Mouse (Mus musculus) forebrain, embryonic 15.5 days (tissue): ENCODE measurements around the gene Olfr177. TPM values are rescaled to one million over a fixed set of nuclear protein-coding genes. Genes with fewer than 3 reads are reported as not detected.

ENCODE experiments used
- ATAC-seq: fragments of 200-750 bp; cut with Nextera tagmentation; replicated peaks from 2 replicates; pipeline ENCODE4 v1.8.0; 2017; ENCODE audit warnings: mild to moderate bottlenecking, moderate TSS enrichment, moderate library complexity
- H3K27ac ChIP-seq: fragments of 300-500 bp; sonication (generic); replicated peaks from 2 replicates; pipeline ENCODE4 v1.5.1; 2015; ENCODE audit warnings: mild to moderate bottlenecking, inconsistent platforms
- H3K27me3 ChIP-seq: fragments of 300-500 bp; sonication (generic); 2 replicates; pipeline ENCODE4 v1.6.1; 2015; ENCODE audit warnings: inconsistent platforms
- H3K36me3 ChIP-seq: fragments of 300-500 bp; sonication (generic); 2 replicates; pipeline ENCODE4 v1.6.1; 2015; ENCODE audit warnings: mild to moderate bottlenecking, inconsistent platforms
- H3K4me1 ChIP-seq: fragments of 300-500 bp; sonication (generic); 2 replicates; pipeline ENCODE4 v1.6.1; 2015; ENCODE audit warnings: inconsistent platforms
- H3K4me2 ChIP-seq: fragments of 300-500 bp; sonication (generic); replicated peaks from 2 replicates; pipeline ENCODE4 v1.6.1; 2015; ENCODE audit warnings: mild to moderate bottlenecking, inconsistent platforms
- H3K4me3 ChIP-seq: fragments of 300-500 bp; sonication (generic); 2 replicates; pipeline ENCODE4 v1.5.1; 2015; ENCODE audit warnings: mild to moderate bottlenecking, inconsistent platforms
- H3K9ac ChIP-seq: fragments of 300-500 bp; sonication (generic); replicated peaks from 2 replicates; pipeline ENCODE4 v1.6.1; 2015; ENCODE audit warnings: mild to moderate bottlenecking, inconsistent platforms
- H3K9me3 ChIP-seq: fragments of 300-500 bp; sonication (generic); 2 replicates; pipeline ENCODE4 v1.6.1; 2016; ENCODE audit warnings: inconsistent platforms
- WGBS: fragments of 180-500 bp; shearing (Covaris S2); methylation state at CpG from one replicate; pipeline ENCODE4 v1.1.7; 2015; ENCODE audit warnings: mixed read lengths; 5-methylcytosine and 5-hydroxymethylcytosine counted together
- polyA plus RNA-seq: library from polyadenylated mRNA; unstranded; fragments of >200 nt; fragmentation: Nextera tagmentation; extraction: Ambion mirVana; gene quantifications from 2 replicates; pipeline ENCODE4 v1.2.1, GENCODE M21; 2015

Olfr177 gene
- polyA plus RNA-seq: not detected in 2 replicates

- Histone ChIP-seq H3K4me1 (no peaks in the 10 kb centered on the region), H3K9ac (no peak within 1 kb of the TSS), H3K27ac (no peak within 1 kb of the TSS), H3K4me3 (no peak within 1 kb of the TSS), H3K4me2 (no peak within 1 kb of the TSS), H3K27me3 (no peaks in the 10 kb centered on the region), H3K36me3 (no peaks in the 10 kb centered on the region), H3K9me3 (no peaks in the 10 kb centered on the region)
- no peak for ATAC-seq
- WGBS: 57% methylated on average over 1 of the region's 1 CpGs
These were observed at the start of gene Olfr177 for GRCm38 (mm10) chr16:58874668-58875067. TSS of gene Olfr177 (minus strand) at chr16:58874768.

DNA sequence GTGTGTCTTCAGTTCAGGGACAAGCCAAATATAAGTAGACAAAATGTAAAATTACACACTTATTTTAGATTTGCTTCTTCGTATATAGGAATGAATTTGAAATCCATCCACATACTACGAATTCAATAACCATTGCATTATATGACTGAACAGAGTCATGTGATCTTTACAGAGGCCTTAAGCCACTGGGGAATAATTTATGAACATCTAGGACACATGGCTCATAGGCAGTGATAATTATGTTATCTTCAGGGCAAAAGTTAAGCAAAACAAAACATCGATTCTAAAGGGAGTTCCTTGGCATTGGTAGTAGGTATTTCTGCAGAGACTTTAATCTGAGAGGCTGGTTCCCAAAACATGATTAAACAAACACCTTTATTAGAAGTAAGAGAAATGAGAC, 17.4 kb upstream of the Olfr177 start, which contains the start of gene Olfr178:
Olfr178 (minus strand) TSS at position 101 of the 400 bp plus-strand sequence.
- H3K9ac ChIP-seq: no peak within 1 kb of the TSS
- no peaks in the 10 kb centered on the region for H3K27me3 ChIP-seq
- no peaks in the 10 kb centered on the region for H3K4me1 ChIP-seq
- no peaks in the 10 kb centered on the region for H3K36me3 ChIP-seq
- 96% methylated on average over 3 of the region's 3 CpGs for WGBS
- ATAC-seq: no peak
- no peaks in the 10 kb centered on the region for H3K9me3 ChIP-seq
- H3K4me3 ChIP-seq: no peak within 1 kb of the TSS
- no peak within 1 kb of the TSS for H3K27ac ChIP-seq
- no peak within 1 kb of the TSS for H3K4me2 ChIP-seq

GRCm38 (mm10) chr16:58884416-58884815, 9.8 kb upstream of the Olfr177 start:
- no peak for ATAC-seq
- no peaks in the 10 kb centered on the region for H3K27me3 ChIP-seq
- no peak overlapping the region for H3K9ac ChIP-seq
- 88% methylated on average over 2 of the region's 2 CpGs for WGBS
- no peaks in the 10 kb centered on the region for H3K36me3 ChIP-seq
- H3K9me3 ChIP-seq: no peaks in the 10 kb centered on the region
- H3K27ac ChIP-seq: no peak overlapping the region
- no peak overlapping the region for H3K4me2 ChIP-seq
- no peak overlapping the region for H3K4me3 ChIP-seq
- no peaks in the 10 kb centered on the region for H3K4me1 ChIP-seq

DNA sequence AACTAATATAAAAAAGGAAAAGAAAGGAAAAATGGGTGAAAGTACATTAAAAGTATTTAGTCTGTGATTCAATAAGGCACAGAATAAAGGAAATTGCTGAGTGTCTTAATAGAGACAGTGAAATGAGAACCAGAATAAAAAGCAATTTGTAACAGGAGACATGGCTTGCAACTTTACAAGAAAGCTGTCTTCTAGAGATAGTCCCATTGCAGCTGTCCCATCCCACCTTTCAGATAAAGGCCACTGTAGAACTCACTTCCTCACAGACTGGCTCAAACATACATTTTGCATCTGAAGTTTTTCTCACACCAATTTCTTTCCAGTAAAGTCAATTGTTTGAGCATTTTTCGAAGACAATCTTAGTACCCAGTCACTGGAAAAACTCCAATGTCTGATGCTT, 13.1 kb downstream of the Olfr177 start:
- H3K36me3 ChIP-seq: no peaks in the 10 kb centered on the region
- no peak overlapping the region for H3K4me2 ChIP-seq
- H3K27me3 ChIP-seq: no peaks in the 10 kb centered on the region
- 74% methylated on average over 1 of the region's 1 CpGs for WGBS
- H3K9me3 ChIP-seq: no peaks in the 10 kb centered on the region
- H3K4me1 ChIP-seq: no peaks in the 10 kb centered on the region
- ATAC-seq: no peak
- no peak overlapping the region for H3K27ac ChIP-seq
- no peak overlapping the region for H3K4me3 ChIP-seq
- no peak overlapping the region for H3K9ac ChIP-seq

- Histone ChIP-seq H3K27ac (no peak overlapping the region), H3K4me2 (no peak overlapping the region), H3K9me3 (no peaks in the 10 kb centered on the region), H3K36me3 (no peaks in the 10 kb centered on the region), H3K9ac (no peak overlapping the region), H3K27me3 (no peaks in the 10 kb centered on the region), H3K4me1 (no peaks in the 10 kb centered on the region), H3K4me3 (no peak overlapping the region)
- no peak for ATAC-seq
- WGBS: 94% methylated on average over 2 of the region's 2 CpGs
These were observed 14.4 kb downstream of the Olfr177 start for GRCm38 (mm10) chr16:58860032-58860737.

DNA sequence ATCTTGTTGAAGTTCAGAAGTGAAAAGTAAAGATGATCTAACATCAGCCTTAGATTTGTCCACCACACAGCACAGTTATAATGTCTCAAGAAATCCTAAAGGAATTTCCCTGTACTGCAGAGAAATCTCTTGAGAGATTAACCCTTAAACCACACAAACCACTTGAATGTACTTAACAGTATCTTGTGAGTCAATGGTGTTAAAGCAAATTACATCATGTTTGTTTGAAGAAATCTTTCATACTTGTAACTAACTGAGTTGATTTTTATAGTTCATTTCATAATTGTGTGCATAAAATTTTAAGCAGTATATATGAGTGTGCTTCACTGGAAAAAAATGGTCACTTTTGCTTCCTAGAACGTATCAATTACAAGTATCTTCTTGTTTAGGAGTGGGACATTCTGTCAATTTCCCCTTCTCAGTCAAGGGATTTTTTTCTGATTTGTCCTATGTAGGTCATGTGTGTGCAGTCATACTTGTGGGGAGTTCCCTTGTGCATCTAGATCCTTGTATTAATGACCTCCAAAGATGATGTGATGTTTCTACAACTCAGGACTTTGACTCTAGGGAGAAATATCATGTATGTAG, 47.7 kb downstream of the Olfr177 start, which contains the start of gene Olfr175-ps1:
Olfr175-ps1 (minus strand) TSS at position 51 of the 588 bp plus-strand sequence.
- Histone ChIP-seq H3K4me3 (no peak within 1 kb of the TSS), H3K9me3 (no peaks in the 10 kb centered on the region), H3K27me3 (no peaks in the 10 kb centered on the region), H3K9ac (no peak within 1 kb of the TSS), H3K4me2 (no peak within 1 kb of the TSS), H3K36me3 (no peaks in the 10 kb centered on the region), H3K4me1 (no peaks in the 10 kb centered on the region), H3K27ac (no peak within 1 kb of the TSS)
- ATAC-seq: no peak
- WGBS: 93% methylated on average over 1 of the region's 1 CpGs

Other genes with a start within 250 kb of the Olfr177 start
- not detected in 2 replicates for gene E330017A01Rik, start 236.0 kb downstream of the Olfr177 start, polyA plus RNA-seq
- 12.2 and 13.1 TPM in 2 replicates for gene Cpox, start 204.5 kb downstream of the Olfr177 start, polyA plus RNA-seq
- gene Gpr15, start 155.7 kb downstream of the Olfr177 start, polyA plus RNA-seq: 0.23 TPM in 1 of 2 replicates, not detected in the other
- gene Cldnd1, start 146.9 kb downstream of the Olfr177 start, polyA plus RNA-seq: 109 and 112 TPM in 2 replicates
- not detected in 2 replicates for gene Olfr172, start 111.6 kb downstream of the Olfr177 start, polyA plus RNA-seq
- gene Olfr173, start 74.5 kb downstream of the Olfr177 start, polyA plus RNA-seq: not detected in 2 replicates
- gene Olfr175-ps1, start 48.0 kb downstream of the Olfr177 start, polyA plus RNA-seq: not detected in 2 replicates
- gene Olfr178, start 17.3 kb upstream of the Olfr177 start, polyA plus RNA-seq: not detected in 2 replicates
- gene Olfr181, start 54.0 kb upstream of the Olfr177 start, polyA plus RNA-seq: not detected in 2 replicates
- not detected in 2 replicates for gene Olfr180, start 54.6 kb upstream of the Olfr177 start, polyA plus RNA-seq
- gene Olfr183, start 120.6 kb upstream of the Olfr177 start, polyA plus RNA-seq: not detected in 2 replicates
- gene Olfr186, start 155.5 kb upstream of the Olfr177 start, polyA plus RNA-seq: not detected in 2 replicates
- not detected in 2 replicates for gene Olfr187, start 165.0 kb upstream of the Olfr177 start, polyA plus RNA-seq
- gene Olfr190, start 203.2 kb upstream of the Olfr177 start, polyA plus RNA-seq: not detected in 2 replicates
- gene Olfr191, start 215.1 kb upstream of the Olfr177 start, polyA plus RNA-seq: not detected in 2 replicates
- gene Olfr193, start 237.1 kb upstream of the Olfr177 start, polyA plus RNA-seq: not detected in 2 replicates
- gene Olfr194, start 246.3 kb upstream of the Olfr177 start, polyA plus RNA-seq: not detected in 2 replicates